26 mouse cellular contexts compared by ENCODE assay signal in genomic region chr7:48875096-48875495, GRCm38 (mm10). TPM values are rescaled to one million over a fixed set of nuclear protein-coding genes. Genes with fewer than 3 reads are reported as not detected.
"Had no signal": no experiment of that assay in that cellular context is flagged by ENCODE, and none has a peak within 500 bp of the region (broad histone marks: within the 10 kb centered on the region; RNA-seq: fewer than 3 reads in every experiment).

No protein-coding gene starts in this region.

- H3K36me3 ChIP-seq: neural tube, embryonic 15.5 days had no signal

- H3K4me3 ChIP-seq: liver, embryonic 12.5 days; liver, embryonic 15.5 days; lung, embryonic 15.5 days; megakaryocyte, embryonic 14.5 days; midbrain, embryonic 10.5 days; midbrain, embryonic 13.5 days; neural tube, embryonic 12.5 days; neural tube, embryonic 15.5 days had no signal

- H3K9ac ChIP-seq: liver, embryonic 12.5 days; liver, embryonic 15.5 days; lung, embryonic 15.5 days; midbrain, embryonic 13.5 days; neural tube, embryonic 12.5 days; neural tube, embryonic 15.5 days had no signal

- ATAC-seq: liver, embryonic 12.5 days; midbrain, embryonic 13.5 days; midbrain, embryonic 16.5 days had no signal

- DNase-seq: kidney, adult 9 months; kidney, postnatal 14 days; kidney, postnatal 4 days; liver; lung, adult 18-20 months; lung, postnatal 10 days; lung, postnatal 36 days; right cerebral cortex, adult 18-20 months; right cerebral cortex, postnatal 14 days; right cerebral cortex, postnatal 4 days; thymus, adult 2 months; thymus, postnatal 14 days; thymus, postnatal 4 days had no signal

- H3K4me2 ChIP-seq: liver, embryonic 12.5 days; liver, embryonic 15.5 days; lung, embryonic 15.5 days; midbrain, embryonic 13.5 days; neural tube, embryonic 12.5 days; neural tube, embryonic 15.5 days had no signal

- H3K27me3 ChIP-seq: liver, embryonic 12.5 days; liver, embryonic 15.5 days; lung, embryonic 15.5 days; megakaryocyte, embryonic 14.5 days; midbrain, embryonic 13.5 days; neural tube, embryonic 12.5 days; neural tube, embryonic 15.5 days had no signal

- H3K27ac ChIP-seq: liver, embryonic 12.5 days; liver, embryonic 15.5 days; lung, embryonic 15.5 days; midbrain, embryonic 10.5 days; midbrain, embryonic 13.5 days; neural tube, embryonic 12.5 days; neural tube, embryonic 15.5 days; stomach, postnatal 0 days had no signal

- H3K9me3 ChIP-seq: liver, embryonic 12.5 days; liver, embryonic 15.5 days; lung, embryonic 15.5 days; megakaryocyte, embryonic 14.5 days; midbrain, embryonic 10.5 days; midbrain, embryonic 13.5 days; neural tube, embryonic 12.5 days; neural tube, embryonic 15.5 days had no signal

RNA-seq across cellular contexts. Expression of gene Csrp3, which starts 27.3 kb away (rescaled TPM):
- total RNA-seq: layer of hippocampus, adult 18-20 months; layer of hippocampus, postnatal 14 days; left cerebral cortex, postnatal 25 days had no signal
- polyA plus RNA-seq: midbrain, embryonic 16.5 days had no signal
